Comparison of ENCODE assay signal across 8 mouse cellular contexts in genomic region chr10:8795336-8795735, GRCm38 (mm10).
DNase-seq lines count a peak whose midpoint lies in the region; ATAC-seq and TF ChIP-seq lines count a peak whose summit lies in the region.

No protein-coding gene starts in this region.

- no peak for TF ChIP-seq POLR2A in spleen, adult 2 months (IDR thresholded peaks at IDR 0.05; ENCODE audit: low read depth, low read length)

- WGBS in forebrain, embryonic 10.5 days: 42% methylated on average over 7 of the region's 7 CpGs
- WGBS in forebrain, embryonic 12.5 days: 38% methylated on average over 7 of the region's 7 CpGs
- WGBS in forebrain, embryonic 16.5 days: 43% methylated on average over 7 of the region's 7 CpGs
- 29% methylated on average over 7 of the region's 7 CpGs for WGBS in intestine, embryonic 16.5 days
- 45% methylated on average over 7 of the region's 7 CpGs for WGBS in limb, embryonic 10.5 days
- WGBS in midbrain, postnatal 0 days: 50% methylated on average over 7 of the region's 7 CpGs
- WGBS in spleen, adult 2 months: 29% methylated on average over 7 of the region's 7 CpGs

- H3K9me3 ChIP-seq in forebrain, embryonic 10.5 days: peaks cover 9% of the 10 kb centered on the region; the same call in 1 of the 2 replicates
- peaks cover 3% of the 10 kb centered on the region; the same call in 1 of the 2 replicates for H3K9me3 ChIP-seq in forebrain, embryonic 12.5 days
- no peaks in the 10 kb centered on the region for H3K9me3 ChIP-seq in forebrain, embryonic 16.5 days (ENCODE audit: control insufficient read depth, low read length)
- no peaks in the 10 kb centered on the region for H3K9me3 ChIP-seq in intestine, embryonic 16.5 days (ENCODE audit: control insufficient read depth, low read length)
- H3K9me3 ChIP-seq in limb, embryonic 10.5 days (replicated peaks): peaks cover 5% of the 10 kb centered on the region; the same call in 1 of the 2 replicates
- no peaks in the 10 kb centered on the region for H3K9me3 ChIP-seq in midbrain, postnatal 0 days (ENCODE audit: low read length)

- no peak; the same call in 1 of the 2 replicates for ATAC-seq in forebrain, embryonic 12.5 days (ENCODE audit: low FRiP score)
- ATAC-seq in forebrain, embryonic 16.5 days: 0 out of 2 replicates have a peak, but pooled peaks have one; percentile 35
- ATAC-seq in intestine, embryonic 16.5 days: peak; percentile 27; the same call in 1 of the 2 replicates
- ATAC-seq in midbrain, postnatal 0 days (ENCODE audit: low FRiP score): no peak

- H3K27ac ChIP-seq in forebrain, embryonic 10.5 days: no peak overlapping the region
- H3K27ac ChIP-seq in forebrain, embryonic 12.5 days: no peak overlapping the region
- no peak overlapping the region for H3K27ac ChIP-seq in forebrain, embryonic 16.5 days (ENCODE audit: low read length)
- no peak overlapping the region for H3K27ac ChIP-seq in intestine, embryonic 16.5 days (ENCODE audit: low read length)
- H3K27ac ChIP-seq in limb, embryonic 10.5 days: no peak overlapping the region
- H3K27ac ChIP-seq in midbrain, postnatal 0 days (ENCODE audit: low read depth, low read length): no peak overlapping the region
- no peak overlapping the region for H3K27ac ChIP-seq in spleen, adult 2 months (ENCODE audit: insufficient read depth, low read length)

- H3K9ac ChIP-seq in forebrain, embryonic 12.5 days: no peak overlapping the region
- H3K9ac ChIP-seq in forebrain, embryonic 16.5 days (replicated peaks; ENCODE audit: low read depth, low read length): no peak overlapping the region
- no peak overlapping the region for H3K9ac ChIP-seq in intestine, embryonic 16.5 days (ENCODE audit: low read depth, low read length)
- no peak overlapping the region for H3K9ac ChIP-seq in midbrain, postnatal 0 days (replicated peaks; ENCODE audit: low read length, poor library complexity, severe bottlenecking)

- peaks cover 29% of the 10 kb centered on the region for H3K36me3 ChIP-seq in forebrain, embryonic 10.5 days (replicated peaks)
- 0 out of 2 replicates have a peak, but pooled peaks cover 6% of the 10 kb centered on the region for H3K36me3 ChIP-seq in forebrain, embryonic 12.5 days (replicated peaks)
- H3K36me3 ChIP-seq in forebrain, embryonic 16.5 days (ENCODE audit: control insufficient read depth, insufficient read depth): no peaks in the 10 kb centered on the region
- H3K36me3 ChIP-seq in intestine, embryonic 16.5 days (ENCODE audit: control insufficient read depth, insufficient read depth, low read length): no peaks in the 10 kb centered on the region
- peaks cover 45% of the 10 kb centered on the region for H3K36me3 ChIP-seq in limb, embryonic 10.5 days
- no peaks in the 10 kb centered on the region for H3K36me3 ChIP-seq in midbrain, postnatal 0 days (ENCODE audit: insufficient read depth, low read length)
- H3K36me3 ChIP-seq in spleen, adult 2 months (ENCODE audit: control insufficient read depth, insufficient read depth, low read length): no peaks in the 10 kb centered on the region

- no peaks in the 10 kb centered on the region for H3K27me3 ChIP-seq in forebrain, embryonic 10.5 days (ENCODE audit: poor library complexity, severe bottlenecking)
- H3K27me3 ChIP-seq in forebrain, embryonic 12.5 days: no peaks in the 10 kb centered on the region
- no peaks in the 10 kb centered on the region for H3K27me3 ChIP-seq in forebrain, embryonic 16.5 days (replicated peaks; ENCODE audit: control insufficient read depth, insufficient read depth, low read length)
- H3K27me3 ChIP-seq in intestine, embryonic 16.5 days (replicated peaks; ENCODE audit: control insufficient read depth, insufficient read depth, low read length): no peaks in the 10 kb centered on the region
- H3K27me3 ChIP-seq in limb, embryonic 10.5 days (ENCODE audit: low read depth, poor library complexity, severe bottlenecking): no peaks in the 10 kb centered on the region
- H3K27me3 ChIP-seq in midbrain, postnatal 0 days (ENCODE audit: insufficient read depth, low read length): no peaks in the 10 kb centered on the region
- no peaks in the 10 kb centered on the region for H3K27me3 ChIP-seq in spleen, adult 2 months (ENCODE audit: control insufficient read depth, insufficient read depth, low read length)

- H3K4me3 ChIP-seq in forebrain, embryonic 10.5 days: no peak overlapping the region
- no peak overlapping the region for H3K4me3 ChIP-seq in forebrain, embryonic 12.5 days (replicated peaks)
- H3K4me3 ChIP-seq in forebrain, embryonic 16.5 days (replicated peaks; ENCODE audit: low read length): no peak overlapping the region
- no peak overlapping the region for H3K4me3 ChIP-seq in intestine, embryonic 16.5 days (ENCODE audit: low read length)
- H3K4me3 ChIP-seq in limb, embryonic 10.5 days: no peak overlapping the region
- no peak overlapping the region for H3K4me3 ChIP-seq in midbrain, postnatal 0 days (ENCODE audit: low read depth, low read length)
- no peak overlapping the region for H3K4me3 ChIP-seq in spleen, adult 2 months (ENCODE audit: extremely low read depth, insufficient read depth, insufficient read length)

- TF ChIP-seq CTCF in midbrain, postnatal 0 days (IDR thresholded peaks at IDR 0.05): peak; percentile 76
- peak; percentile 75 for TF ChIP-seq CTCF in spleen, adult 2 months (IDR thresholded peaks at IDR 0.05; ENCODE audit: extremely low read depth, insufficient read depth, insufficient read length, insufficient replicate concordance)

- H3K4me2 ChIP-seq in forebrain, embryonic 12.5 days: no peak overlapping the region
- no peak overlapping the region for H3K4me2 ChIP-seq in forebrain, embryonic 16.5 days (ENCODE audit: low read length)
- H3K4me2 ChIP-seq in intestine, embryonic 16.5 days (ENCODE audit: low read depth, low read length): no peak overlapping the region
- H3K4me2 ChIP-seq in midbrain, postnatal 0 days (ENCODE audit: low read depth, low read length, poor library complexity, severe bottlenecking): no peak overlapping the region

- H3K4me1 ChIP-seq in forebrain, embryonic 10.5 days: no peaks in the 10 kb centered on the region
- H3K4me1 ChIP-seq in forebrain, embryonic 12.5 days: no peaks in the 10 kb centered on the region
- H3K4me1 ChIP-seq in forebrain, embryonic 16.5 days (replicated peaks; ENCODE audit: control insufficient read depth, insufficient read depth, low read length): no peaks in the 10 kb centered on the region
- H3K4me1 ChIP-seq in intestine, embryonic 16.5 days (ENCODE audit: control insufficient read depth, insufficient read depth, low read length): no peaks in the 10 kb centered on the region
- H3K4me1 ChIP-seq in limb, embryonic 10.5 days: no peaks in the 10 kb centered on the region
- 0 out of 2 replicates have a peak, but pooled peaks cover 2% of the 10 kb centered on the region for H3K4me1 ChIP-seq in midbrain, postnatal 0 days (ENCODE audit: insufficient read depth, low read length)
- no peaks in the 10 kb centered on the region for H3K4me1 ChIP-seq in spleen, adult 2 months (ENCODE audit: control insufficient read depth, insufficient read depth, insufficient read length)

- peak; percentile 47 for DNase-seq in forebrain, embryonic 10.5 days (ENCODE audit: extremely low spot score, low spot score)
- DNase-seq in c-Kit-positive CD71-negative TER-119-negative erythroid progenitor cells, embryonic 14.5 days (ENCODE audit: low read depth): peak; percentile 54
- DNase-seq in limb, embryonic 10.5 days (ENCODE audit: low spot score): peak; percentile 66
- DNase-seq in midbrain, postnatal 0 days (ENCODE audit: low spot score): peak; percentile 78
- peak in 1 of 2 experiments; percentile 41 for DNase-seq in spleen, adult 2 months (ENCODE audit: low read depth in 1 of 2, low spot score in 2 of 2)

Comparison
In these comparisons a context has a peak if more than half of its experiments do, and no peak if none do; other contexts are left out.
1. ATAC-seq: peak in forebrain, embryonic 16.5 days (single experiment) and intestine, embryonic 16.5 days (single experiment); none in forebrain, embryonic 12.5 days (single experiment) and midbrain, postnatal 0 days (single experiment).